Mouse (Mus musculus): ENCODE measurements around the gene Icam1. TPM values are rescaled to one million over a fixed set of nuclear protein-coding genes. Genes with fewer than 3 reads are reported as not detected.
A peak's percentile ranks its signal among the peaks of the same experiment; 100 is the strongest.
"Not testable (repeated sequence)": the region's sequence is repeated elsewhere in the genome, so short reads cannot be mapped to it uniquely, and the experiment has no call there.

Icam1 gene
- polyA plus RNA-seq, 2 experiments from 2014 or later: 66.8 to 106 TPM

- ATAC-seq: no peak
Measured at GRCm38 (mm10) chr9:21022726-21023125, 6.9 kb downstream of the Icam1 start.

DNA sequence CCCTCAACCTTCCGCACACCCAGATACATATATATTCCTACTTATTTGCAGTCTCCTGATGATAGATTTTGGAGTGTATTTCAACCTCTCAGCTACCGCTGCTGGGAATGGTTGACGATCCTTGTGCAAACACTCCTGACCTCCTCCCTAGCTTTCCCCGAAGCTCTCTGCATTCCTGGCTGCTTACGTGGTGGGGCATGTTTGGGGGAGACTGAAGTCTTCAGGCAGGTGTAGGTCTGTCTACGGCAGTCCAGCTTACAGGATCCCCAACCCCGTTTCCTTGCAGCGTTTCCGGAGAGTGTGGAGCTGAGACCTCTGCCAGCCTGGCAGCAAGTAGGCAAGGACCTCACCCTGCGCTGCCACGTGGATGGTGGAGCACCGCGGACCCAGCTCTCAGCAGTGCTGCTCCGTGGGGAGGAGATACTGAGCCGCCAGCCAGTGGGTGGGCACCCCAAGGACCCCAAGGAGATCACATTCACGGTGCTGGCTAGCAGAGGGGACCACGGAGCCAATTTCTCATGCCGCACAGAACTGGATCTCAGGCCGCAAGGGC, 9.5 kb downstream of the Icam1 start:
- no peak for ATAC-seq

GRCm38 (mm10) chr9:21026849-21027248, 11.1 kb downstream of the Icam1 start:
- no peak for ATAC-seq

DNA sequence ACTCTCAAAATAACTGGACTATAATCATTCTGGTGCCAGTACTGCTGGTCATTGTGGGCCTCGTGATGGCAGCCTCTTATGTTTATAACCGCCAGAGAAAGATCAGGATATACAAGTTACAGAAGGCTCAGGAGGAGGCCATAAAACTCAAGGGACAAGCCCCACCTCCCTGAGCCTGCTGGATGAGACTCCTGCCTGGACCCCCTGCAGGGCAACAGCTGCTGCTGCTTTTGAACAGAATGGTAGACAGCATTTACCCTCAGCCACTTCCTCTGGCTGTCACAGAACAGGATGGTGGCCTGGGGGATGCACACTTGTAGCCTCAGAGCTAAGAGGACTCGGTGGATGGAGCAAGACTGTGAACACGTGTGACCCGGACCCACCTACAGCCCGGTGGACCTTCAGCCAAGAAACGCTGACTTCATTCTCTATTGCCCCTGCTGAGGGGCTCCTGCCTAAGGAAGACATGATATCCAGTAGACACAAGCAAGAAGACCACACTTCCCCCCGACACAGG, 12.0 kb downstream of the Icam1 start:
- ATAC-seq: no peak

- ATAC-seq: no peak
Measured at GRCm38 (mm10) chr9:21028560-21029110, 12.8 kb downstream of the Icam1 start.

DNA sequence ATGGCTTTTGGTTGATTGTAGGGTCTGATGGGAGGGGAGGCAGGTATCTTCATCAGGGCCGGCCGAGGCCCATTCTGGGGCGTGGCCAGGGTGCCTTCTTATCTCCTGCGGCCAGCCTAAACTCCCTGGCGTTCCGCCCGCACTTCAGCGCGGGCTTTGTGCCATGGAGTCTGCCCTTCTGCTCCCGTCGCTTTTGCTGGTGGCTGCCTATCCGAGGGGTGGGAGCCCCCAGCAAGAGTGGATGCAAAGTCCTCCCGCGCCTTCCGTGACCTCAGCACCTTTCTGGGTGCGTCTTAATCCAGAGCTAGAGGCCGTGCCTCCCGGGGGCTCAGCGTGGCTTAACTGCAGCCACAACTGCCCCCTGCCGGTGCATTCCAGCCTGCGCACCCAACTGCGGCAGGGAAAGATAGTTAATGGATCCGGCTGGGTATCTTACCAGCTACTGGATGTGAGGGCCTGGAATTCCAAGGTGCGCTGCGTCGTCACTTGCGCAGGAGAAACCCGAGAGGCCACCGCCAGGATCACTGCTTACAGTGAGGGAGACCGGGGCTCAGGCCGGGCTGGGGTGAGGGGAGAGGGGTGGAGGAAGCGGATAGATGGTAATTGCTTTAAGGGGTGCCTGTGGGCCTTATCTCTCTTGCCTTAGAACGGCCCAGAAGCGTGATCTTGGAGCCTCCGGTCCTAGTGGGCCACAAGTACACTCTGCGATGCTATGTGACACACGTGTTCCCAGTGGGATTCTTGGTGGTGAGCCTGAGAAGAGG, 13.7 kb downstream of the Icam1 start, which contains the start of gene Icam4:
Gene Icam4, plus strand, starts transcription at position 83 of the 764 bp plus-strand sequence.
- no peak for ATAC-seq

- ATAC-seq: no peak
Measured at GRCm38 (mm10) chr9:21030055-21030600, 14.3 kb downstream of the Icam1 start.

DNA sequence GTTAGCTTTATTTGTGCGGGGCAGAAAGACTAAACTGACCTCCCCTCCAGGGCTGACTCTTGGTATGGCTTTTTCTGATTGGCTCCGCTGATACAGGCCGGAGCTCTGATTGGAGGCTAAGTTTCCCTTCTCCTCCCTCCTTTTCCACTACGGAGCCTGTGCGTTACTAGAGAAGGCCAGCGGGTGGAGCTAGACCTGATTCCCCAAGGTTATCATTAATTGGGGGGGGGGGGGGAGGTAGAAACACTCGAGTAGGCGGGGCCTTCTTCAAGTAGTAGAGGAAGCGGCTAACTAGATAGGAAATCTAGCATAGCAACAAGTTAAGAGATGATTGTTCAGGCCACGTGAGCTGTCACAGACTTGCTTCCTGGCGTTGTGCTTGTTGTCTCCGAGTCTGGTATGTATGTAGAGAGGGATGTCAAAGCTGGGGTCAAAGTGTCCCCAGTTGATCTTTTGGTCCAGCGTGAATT, 15.0 kb downstream of the Icam1 start:
- peak; percentile 74 for ATAC-seq

- ATAC-seq: peak; percentile 28
Measured at GRCm38 (mm10) chr9:21031251-21031895, 15.6 kb downstream of the Icam1 start.

DNA sequence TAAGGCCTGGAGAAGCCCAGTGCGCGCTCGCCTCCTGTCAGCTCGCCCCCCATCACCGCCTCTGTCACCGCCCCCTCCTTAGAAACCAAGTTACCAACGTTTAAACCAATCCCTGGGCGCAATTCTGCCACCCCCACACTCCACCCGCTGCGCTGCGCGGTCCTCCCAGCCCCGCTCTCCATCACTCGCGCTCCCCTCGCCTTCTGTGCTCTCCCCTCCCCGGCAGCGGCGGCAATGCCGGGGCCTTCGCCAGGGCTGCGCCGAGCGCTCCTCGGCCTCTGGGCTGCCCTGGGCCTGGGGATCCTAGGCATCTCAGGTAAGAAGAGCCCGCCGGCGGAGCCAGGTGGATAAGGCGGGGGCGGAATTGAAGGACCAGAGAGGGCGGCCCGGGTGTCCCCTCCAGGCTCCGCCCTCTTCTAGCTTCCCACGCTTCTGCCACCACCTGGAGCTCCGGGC, 16.1 kb downstream of the Icam1 start, which contains the start of gene Icam5:
Gene Icam5, plus strand, starts transcription at position 178 of the 456 bp plus-strand sequence.
- ATAC-seq: no peak

- ATAC-seq: no peak
Measured at GRCm38 (mm10) chr9:21032491-21032890, 16.7 kb downstream of the Icam1 start.

GRCm38 (mm10) chr9:21033136-21033535, 17.4 kb downstream of the Icam1 start:
- peak; percentile 41 for ATAC-seq

DNA sequence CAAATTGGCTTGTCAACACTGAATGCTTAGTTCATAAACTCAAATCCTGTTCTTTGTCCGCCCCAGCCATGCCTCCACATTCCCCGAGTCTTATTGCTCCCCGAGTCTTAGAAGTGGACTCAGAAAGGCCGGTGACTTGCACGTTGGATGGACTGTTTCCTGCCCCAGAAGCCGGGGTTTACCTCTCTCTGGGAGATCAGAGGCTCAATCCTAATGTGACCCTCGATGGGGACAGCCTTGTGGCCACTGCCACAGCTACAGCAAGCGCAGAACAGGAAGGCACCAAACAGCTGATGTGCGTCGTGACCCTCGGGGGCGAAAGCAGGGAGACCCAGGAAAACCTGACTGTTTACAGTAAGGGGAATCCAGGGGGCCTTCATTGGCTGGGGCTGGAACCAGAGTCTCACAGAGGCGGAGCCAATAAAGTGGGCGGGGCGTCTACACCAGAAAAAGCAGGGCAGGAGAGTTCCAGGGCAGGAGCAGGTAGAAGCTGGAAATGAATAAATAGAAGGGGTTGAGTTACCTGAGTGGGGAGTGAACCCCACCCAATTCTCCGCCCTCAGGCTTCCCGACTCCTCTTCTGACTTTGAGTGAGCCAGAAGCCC, 18.8 kb downstream of the Icam1 start:
- no peak for ATAC-seq

- no peak for ATAC-seq
Measured at GRCm38 (mm10) chr9:21035586-21035985, 19.8 kb downstream of the Icam1 start.

DNA sequence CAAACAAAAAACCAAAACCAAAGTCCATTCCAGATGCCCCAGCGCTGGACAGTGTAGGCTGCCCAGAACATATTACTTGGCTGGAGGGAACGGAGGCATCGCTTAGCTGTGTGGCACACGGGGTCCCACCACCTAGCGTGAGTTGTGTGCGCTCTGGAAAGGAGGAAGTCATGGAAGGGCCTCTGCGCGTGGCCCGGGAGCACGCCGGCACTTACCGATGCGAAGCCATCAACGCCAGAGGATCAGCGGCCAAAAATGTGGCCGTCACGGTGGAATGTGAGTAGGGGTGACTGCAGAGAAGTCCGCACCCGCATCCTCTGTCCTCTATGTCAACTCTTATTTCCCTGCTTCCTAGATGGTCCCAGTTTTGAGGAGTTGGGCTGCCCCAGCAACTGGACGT, 20.4 kb downstream of the Icam1 start:
- ATAC-seq: no peak

DNA sequence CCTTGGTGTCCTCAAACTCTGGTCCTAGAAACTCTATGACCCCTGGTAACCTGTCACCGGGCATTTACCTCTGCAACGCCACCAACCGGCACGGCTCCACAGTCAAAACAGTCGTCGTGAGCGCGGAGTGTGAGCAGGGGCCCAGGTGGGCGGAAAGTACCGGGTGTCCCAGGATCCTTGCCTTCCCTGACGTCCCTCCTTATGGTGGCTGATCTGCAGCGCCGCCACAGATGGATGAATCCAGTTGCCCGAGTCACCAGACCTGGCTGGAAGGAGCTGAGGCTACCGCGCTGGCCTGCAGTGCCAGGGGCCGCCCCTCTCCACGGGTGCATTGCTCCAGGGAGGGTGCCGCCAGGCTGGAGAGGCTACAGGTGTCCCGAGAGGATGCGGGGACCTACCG, 20.9 kb downstream of the Icam1 start:
- ATAC-seq: no peak

DNA sequence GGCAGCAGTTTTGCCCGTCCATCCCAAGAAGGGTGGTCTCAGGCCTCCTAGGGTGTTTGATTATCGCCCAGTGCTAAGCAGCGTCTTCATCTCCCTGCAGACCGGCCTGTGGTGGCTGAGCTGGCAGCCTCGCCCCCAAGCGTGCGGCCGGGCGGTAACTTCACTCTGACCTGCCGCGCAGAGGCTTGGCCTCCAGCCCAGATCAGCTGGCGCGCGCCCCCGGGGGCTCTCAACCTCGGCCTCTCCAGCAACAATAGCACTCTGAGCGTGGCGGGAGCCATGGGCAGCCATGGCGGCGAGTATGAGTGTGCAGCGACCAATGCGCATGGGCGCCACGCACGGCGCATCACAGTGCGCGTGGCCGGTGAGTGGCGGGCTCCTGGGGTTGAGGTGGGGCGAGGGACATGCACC, 21.7 kb downstream of the Icam1 start:
- no peak for ATAC-seq

DNA sequence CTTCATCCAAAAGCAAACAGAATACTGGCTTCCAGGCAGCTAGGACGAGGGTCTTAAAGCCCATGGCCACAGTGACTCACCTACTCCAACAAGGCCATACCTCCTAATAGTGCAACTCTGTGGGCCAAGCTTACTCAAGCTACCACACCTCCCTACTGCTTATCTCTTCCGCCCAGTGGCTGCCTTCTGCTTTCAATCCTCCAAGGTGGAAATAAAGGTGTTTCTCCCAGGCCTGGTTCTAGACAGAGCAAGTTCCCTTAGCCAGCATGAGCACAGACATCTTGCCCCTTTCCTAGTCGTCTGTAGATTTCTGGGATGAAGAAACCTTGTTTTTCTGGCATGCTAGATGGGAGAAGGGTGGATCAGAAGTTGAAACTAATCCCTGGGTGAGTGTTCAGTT, 24.0 kb downstream of the Icam1 start:
- no peak for ATAC-seq

DNA sequence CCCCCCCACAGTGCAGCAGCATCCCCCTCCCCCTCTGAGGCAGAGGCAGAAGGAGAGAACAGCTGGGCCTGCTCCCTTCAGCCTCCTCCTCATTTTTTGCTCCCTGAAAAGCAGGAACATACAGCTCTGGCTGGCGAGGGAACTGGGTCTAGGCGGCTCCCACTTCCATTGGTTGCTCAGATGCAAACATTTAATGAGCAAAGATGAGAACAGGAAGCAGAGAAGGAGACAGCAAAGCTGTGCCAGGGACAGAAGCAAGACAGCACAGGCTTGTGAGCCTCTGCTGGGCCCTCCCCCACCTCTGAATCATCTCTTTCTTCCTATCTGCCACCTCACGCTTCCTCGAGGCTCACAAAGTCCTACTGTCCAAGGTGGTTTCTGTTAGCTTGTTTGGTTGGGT, 25.5 kb downstream of the Icam1 start:
- ATAC-seq: no peak

DNA sequence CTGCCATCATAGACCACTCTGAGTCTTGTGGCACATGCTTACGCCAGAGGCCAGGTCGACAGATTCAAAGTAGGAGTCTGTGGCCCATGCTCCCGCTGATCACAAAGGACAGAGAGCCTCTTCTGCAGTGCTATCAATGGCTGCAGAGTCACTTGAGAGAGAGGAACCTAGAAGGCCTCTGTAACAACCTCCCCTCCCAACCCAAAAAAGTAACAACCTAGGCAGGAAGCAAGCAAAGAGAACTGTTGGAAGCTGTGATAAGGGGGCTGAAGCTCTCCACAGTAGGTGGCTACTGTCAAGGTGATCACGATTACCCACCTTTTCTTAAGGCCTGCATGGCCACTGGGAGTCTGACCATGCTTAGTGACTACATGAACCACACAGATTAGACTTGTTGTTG, 27.8 kb downstream of the Icam1 start:
- ATAC-seq: no peak

GRCm38 (mm10) chr9:21044785-21045184, 29.0 kb downstream of the Icam1 start:
- not testable (repeated sequence) for ATAC-seq

GRCm38 (mm10) chr9:21045235-21045634, 29.4 kb downstream of the Icam1 start:
- ATAC-seq: no peak
